Mouse (Mus musculus) small intestine, adult 2 months (tissue): ENCODE measurements around the gene Parvb. TPM values are rescaled to one million over a fixed set of nuclear protein-coding genes. Genes with fewer than 3 reads are reported as not detected.

Experiments used
- H3K27ac ChIP-seq: fragments of 200-500 bp; 2 replicates; pipeline ENCODE4 v1.5.1; 2012; ENCODE audit warnings: low read depth, low read length, control low read depth, inconsistent platforms; ENCODE audit not compliant: insufficient read depth
- H3K27me3 ChIP-seq: fragments of 200-500 bp; 2 replicates; pipeline ENCODE4 v1.6.1; 2012; ENCODE audit warnings: mild to moderate bottlenecking, moderate library complexity, low read length, inconsistent platforms; ENCODE audit not compliant: control insufficient read depth, insufficient read depth
- H3K36me3 ChIP-seq: fragments of 200-500 bp; 2 replicates; pipeline ENCODE4 v1.6.1; 2012; ENCODE audit warnings: mild to moderate bottlenecking, low read length, control low read depth, inconsistent platforms; ENCODE audit not compliant: control insufficient read depth, insufficient read depth
- H3K4me1 ChIP-seq: fragments of 200-500 bp; 2 replicates; pipeline ENCODE4 v1.6.1; 2012; ENCODE audit warnings: low read length, inconsistent platforms, mixed read lengths; ENCODE audit not compliant: control insufficient read depth, insufficient read depth, insufficient read length
- H3K4me3 ChIP-seq: fragments of 200-500 bp; 2 replicates; pipeline ENCODE4 v1.5.1; 2012; ENCODE audit warnings: low read depth, mild to moderate bottlenecking, control low read depth, inconsistent platforms, low read length, moderate library complexity
- CTCF ChIP-seq: fragments of 200-500 bp; IDR thresholded peaks from 2 replicates; pipeline ENCODE4 v1.5.1; 2012; ENCODE audit warnings: low read depth, mild to moderate bottlenecking, control low read depth, inconsistent platforms, low read length, moderate library complexity, mixed read lengths; ENCODE audit not compliant: insufficient replicate concordance, insufficient read length; ENCODE audit errors: extremely low read depth
- POLR2A ChIP-seq: fragments of 200-500 bp; IDR thresholded peaks from 2 replicates; pipeline ENCODE4 v1.6.1; 2012; ENCODE audit warnings: low read depth, mild to moderate bottlenecking, control low read depth, inconsistent platforms, low read length, moderate library complexity
- WGBS: fragments of 180-500 bp; shearing (Covaris S2); methylation state at CpG from one replicate; pipeline ENCODE4 v1.1.7; 2018; 5-methylcytosine and 5-hydroxymethylcytosine counted together
- polyA plus RNA-seq: library from polyadenylated mRNA; depleted of rRNA; stranded (reverse); fragments of >200 nt; gene quantifications from 2 replicates; pipeline ENCODE4 v1.2.3, GENCODE M21; 2012

The Parvb gene
- polyA plus RNA-seq, 1 experiment, result 2.9 TPM

- no peak for TF ChIP-seq CTCF
- no peak for TF ChIP-seq POLR2A
- Histone ChIP-seq H3K27me3 (no peaks in the 10 kb centered on the region), H3K27ac (no peak overlapping the region), H3K4me1 (no peaks in the 10 kb centered on the region), H3K4me3 (no peak overlapping the region), H3K36me3 (no peaks in the 10 kb centered on the region)
- WGBS, result 28% methylated on average over 7 of the region's 7 CpGs
These were observed 69.2 kb downstream of the Parvb start for GRCm38 (mm10) chr15:84301026-84301425.

GRCm38 (mm10) chr15:84301641-84302420, 70.0 kb downstream of the Parvb start:
- Histone ChIP-seq H3K27me3 (no peaks in the 10 kb centered on the region), H3K4me3 (no peak overlapping the region), H3K27ac (no peak overlapping the region), H3K4me1 (no peaks in the 10 kb centered on the region), H3K36me3 (no peaks in the 10 kb centered on the region)
- TF ChIP-seq POLR2A, result no peak
- no peak for TF ChIP-seq CTCF
- 70% methylated on average over 8 of the region's 8 CpGs for WGBS

GRCm38 (mm10) chr15:84303264-84303663, 71.4 kb downstream of the Parvb start:
- Histone ChIP-seq H3K27ac (no peak overlapping the region), H3K36me3 (no peaks in the 10 kb centered on the region), H3K4me1 (no peaks in the 10 kb centered on the region), H3K4me3 (no peak overlapping the region), H3K27me3 (no peaks in the 10 kb centered on the region)
- TF ChIP-seq POLR2A (no peak), CTCF (no peak)
- WGBS, result 56% methylated on average over 10 of the region's 10 CpGs

GRCm38 (mm10) chr15:84305333-84305732, 73.5 kb downstream of the Parvb start:
- Histone ChIP-seq H3K27me3 (no peaks in the 10 kb centered on the region), H3K4me3 (no peak overlapping the region), H3K27ac (no peak overlapping the region), H3K4me1 (no peaks in the 10 kb centered on the region), H3K36me3 (no peaks in the 10 kb centered on the region)
- no peak for TF ChIP-seq CTCF
- no peak for TF ChIP-seq POLR2A
- 75% methylated on average over 10 of the region's 10 CpGs for WGBS

GRCm38 (mm10) chr15:84310271-84310670, 78.4 kb downstream of the Parvb start:
- 68% methylated on average over 11 of the region's 11 CpGs for WGBS
- no peaks in the 10 kb centered on the region for H3K27me3 ChIP-seq
- no peaks in the 10 kb centered on the region for H3K36me3 ChIP-seq
- H3K4me3 ChIP-seq, result no peak overlapping the region
- peaks cover 13% of the 10 kb centered on the region for H3K4me1 ChIP-seq
- H3K27ac ChIP-seq, result no peak overlapping the region
- no peak for TF ChIP-seq CTCF
- TF ChIP-seq POLR2A, result no peak

- Histone ChIP-seq H3K27ac (no peak overlapping the region), H3K4me3 (no peak overlapping the region), H3K4me1 (peaks cover 13% of the 10 kb centered on the region), H3K36me3 (no peaks in the 10 kb centered on the region), H3K27me3 (no peaks in the 10 kb centered on the region)
- WGBS, result 65% methylated on average over 9 of the region's 9 CpGs
- TF ChIP-seq CTCF (no peak), POLR2A (no peak)
These were observed 79.6 kb downstream of the Parvb start for GRCm38 (mm10) chr15:84311295-84312085.

- Histone ChIP-seq H3K36me3 (no peaks in the 10 kb centered on the region), H3K4me1 (peaks cover 13% of the 10 kb centered on the region), H3K27me3 (no peaks in the 10 kb centered on the region), H3K27ac (no peak overlapping the region), H3K4me3 (no peak overlapping the region)
- 46% methylated on average over 10 of the region's 10 CpGs for WGBS
- TF ChIP-seq CTCF, result no peak
- no peak for TF ChIP-seq POLR2A
These were observed 81.2 kb downstream of the Parvb start for GRCm38 (mm10) chr15:84312878-84313565.
